Mouse (Mus musculus): ENCODE results near the gene Ntn1.
A peak's percentile ranks its signal among the peaks of the same experiment; 100 is the strongest.

The Ntn1 gene

DNA sequence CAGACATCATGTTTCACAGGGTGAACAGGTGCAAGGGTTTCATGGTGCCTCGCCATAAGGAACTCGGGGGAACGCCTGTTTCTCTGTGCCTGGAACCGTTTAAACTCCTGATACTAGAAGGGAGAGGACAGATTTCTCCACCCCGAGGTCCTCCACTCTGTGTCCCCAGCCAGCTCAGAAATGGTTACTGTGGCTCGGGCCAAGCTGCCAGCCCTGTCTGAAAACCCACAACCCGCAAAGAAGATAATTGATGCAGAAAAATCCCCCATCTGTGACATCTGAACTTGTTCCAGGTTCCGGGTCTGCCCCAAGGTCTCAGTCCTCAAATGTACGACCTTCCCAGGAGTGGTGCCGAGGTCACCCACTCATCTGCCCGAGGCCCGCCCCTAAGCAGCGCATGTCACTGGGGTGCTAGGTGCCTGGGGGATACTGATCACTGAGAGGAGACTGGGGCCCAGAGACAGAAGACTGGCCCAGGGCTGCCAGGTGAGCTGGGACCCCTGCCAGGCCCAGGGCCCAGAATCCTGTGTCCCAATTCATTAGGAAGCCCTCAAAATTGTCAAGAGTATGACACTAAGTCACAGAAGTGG, 68.9 kb downstream of the Ntn1 start:
- no peak for DNase-seq (ENCODE audit: low read depth)

DNA sequence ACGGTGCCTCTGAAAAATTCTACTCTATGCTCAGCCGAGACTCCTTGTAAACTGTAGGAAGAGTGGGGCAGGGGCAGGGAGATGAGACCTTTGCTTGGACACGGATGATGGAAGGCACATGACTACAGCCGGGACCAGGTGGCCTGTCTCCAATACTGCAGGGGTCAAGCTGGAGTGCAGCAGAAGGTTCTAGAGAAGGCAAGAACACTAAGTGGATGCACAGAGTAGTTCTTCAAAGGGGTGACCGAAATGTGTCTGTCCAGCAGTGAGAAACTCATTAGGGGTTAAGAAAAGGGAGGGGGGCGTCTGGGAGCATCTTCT, 69.5 kb downstream of the Ntn1 start:
- no peak for DNase-seq (ENCODE audit: low read depth)

DNA sequence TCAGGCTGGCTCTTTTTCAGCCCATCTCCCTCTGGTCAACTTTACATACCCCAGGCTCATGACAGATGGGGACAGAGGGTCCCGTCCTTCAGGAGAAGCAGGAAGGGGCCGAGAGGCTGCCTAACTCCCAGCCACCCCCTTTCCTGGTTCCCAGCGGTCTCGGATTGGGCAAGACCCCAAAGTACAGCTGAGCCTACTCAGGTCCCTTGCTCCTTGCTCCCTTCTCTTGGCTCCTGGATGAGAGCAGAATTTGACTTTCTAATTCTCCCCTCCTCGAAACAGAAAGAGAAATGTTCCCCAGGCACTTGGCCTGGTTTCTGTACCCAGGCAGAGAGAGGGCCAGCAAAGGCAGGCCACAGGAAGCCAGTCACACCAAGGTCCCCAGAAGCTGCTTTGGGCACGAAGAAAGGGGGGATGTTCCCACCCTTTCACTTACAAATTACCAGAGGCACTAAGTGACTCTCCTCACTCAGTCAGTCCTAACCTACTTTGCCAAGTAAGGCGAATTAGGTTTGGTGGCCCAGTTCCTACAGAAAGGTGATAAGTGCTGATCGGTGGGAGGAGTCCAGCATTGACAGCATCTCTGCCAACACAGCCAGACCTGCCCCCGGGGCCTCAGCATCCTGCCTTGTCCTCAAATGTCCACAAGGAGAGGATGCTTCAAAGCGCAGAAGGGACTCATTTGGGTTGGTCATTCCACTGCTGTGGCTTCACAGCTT, 70.1 kb downstream of the Ntn1 start:
- no peak for DNase-seq (ENCODE audit: low read depth)

DNA sequence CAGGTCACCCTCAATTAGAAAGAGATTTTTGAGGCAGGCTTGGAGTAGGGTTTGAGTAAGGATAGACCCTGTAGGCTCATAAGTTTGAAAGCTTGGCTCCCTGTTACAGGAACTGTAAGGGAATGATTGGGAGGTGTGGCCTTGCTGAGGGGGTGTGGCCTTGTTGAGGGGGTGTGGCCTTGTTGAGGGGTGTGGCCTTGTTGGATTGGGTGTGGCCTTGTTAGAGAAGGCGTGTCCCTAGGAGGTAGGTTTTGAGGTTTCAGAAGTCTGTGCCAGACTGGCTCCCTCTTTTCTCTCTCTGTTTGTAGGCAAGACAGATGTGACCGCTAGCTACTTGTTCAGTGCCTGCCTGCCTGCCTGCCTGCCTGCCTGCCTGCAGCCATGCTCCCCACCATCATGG, 75.8 kb downstream of the Ntn1 start:
- peak; percentile 15 for DNase-seq (ENCODE audit: low read depth)

- DNase-seq (ENCODE audit: low read depth): no peak
Measured at GRCm38 (mm10) chr11:68321417-68321816, 79.2 kb downstream of the Ntn1 start.

GRCm38 (mm10) chr11:68315551-68316130, 85.0 kb downstream of the Ntn1 start:
- DNase-seq (ENCODE audit: low read depth): no peak

- no peak for DNase-seq (ENCODE audit: low read depth)
Measured at GRCm38 (mm10) chr11:68313861-68314260, 86.8 kb downstream of the Ntn1 start.

DNA sequence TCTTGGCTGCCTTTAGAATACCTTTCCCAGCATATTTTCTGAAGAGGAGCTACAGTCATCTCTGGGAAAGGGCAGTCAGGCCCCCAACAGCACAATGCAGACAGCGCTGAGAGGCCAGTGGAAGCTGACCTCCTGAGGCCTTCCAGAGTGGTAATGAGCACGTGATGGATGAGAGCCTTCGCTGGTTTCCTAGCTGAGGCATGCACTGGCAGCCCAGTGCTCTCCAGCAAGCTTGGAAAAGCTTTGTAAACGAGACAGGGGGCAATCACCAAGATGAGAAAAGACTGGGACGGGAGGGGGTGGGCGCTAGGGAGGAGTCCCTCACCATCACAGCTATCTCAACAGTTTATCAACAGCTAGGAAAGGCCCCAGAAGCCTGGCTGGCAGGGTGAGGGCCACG, 87.6 kb downstream of the Ntn1 start:
- no peak for DNase-seq (ENCODE audit: low read depth)

DNA sequence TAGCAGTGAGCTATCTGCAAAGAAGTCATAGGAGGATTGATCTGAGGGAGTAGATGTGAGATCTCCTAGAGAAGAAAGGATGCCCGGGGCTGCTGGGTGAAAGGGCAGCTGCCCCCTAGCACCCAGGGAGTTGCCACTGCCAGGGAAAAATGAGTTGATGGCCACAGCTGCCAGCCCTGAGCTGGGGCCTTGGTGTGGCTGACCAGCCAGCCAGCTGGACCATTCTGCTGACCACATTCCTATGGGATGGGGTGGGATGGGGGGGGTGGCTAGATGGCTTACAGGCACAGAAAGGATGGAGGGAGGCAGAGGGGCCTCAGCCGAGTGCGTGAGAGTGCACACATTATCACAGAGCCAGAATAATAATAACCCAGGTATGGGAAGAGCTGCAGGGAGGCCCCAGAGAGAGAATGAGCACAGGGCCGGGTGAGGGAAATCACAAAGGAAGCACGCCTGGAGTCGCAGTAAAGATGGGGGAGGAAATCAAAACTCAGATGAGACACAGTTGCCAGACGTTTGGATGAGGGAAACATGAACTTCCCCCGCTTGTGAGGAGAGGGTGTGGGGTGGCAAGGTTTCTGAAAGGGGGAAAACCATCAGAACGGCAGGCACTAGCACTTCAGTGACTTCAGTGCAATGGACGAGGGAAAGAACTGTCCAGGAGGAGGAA, 91.6 kb downstream of the Ntn1 start:
- no peak for DNase-seq (ENCODE audit: low read depth)

DNA sequence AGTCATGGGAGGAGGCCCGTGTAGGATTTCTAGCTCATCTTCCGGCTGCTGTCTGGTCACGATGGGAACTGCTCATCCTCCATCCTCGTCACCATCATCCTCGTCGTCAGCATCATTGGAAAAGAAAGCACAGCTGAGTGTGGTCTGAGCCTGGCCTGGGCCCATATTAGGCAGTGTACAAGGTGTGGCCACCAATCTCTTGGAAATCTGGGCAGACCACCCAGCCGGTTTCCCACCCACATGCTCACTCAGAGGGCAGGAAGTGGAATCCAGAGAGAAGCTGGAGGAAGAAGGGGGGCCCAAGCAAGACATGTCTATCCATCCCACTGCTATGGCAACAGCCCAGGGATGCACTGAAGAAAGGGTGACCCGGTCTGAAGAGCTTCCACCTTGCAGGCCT, 94.6 kb downstream of the Ntn1 start:
- DNase-seq (ENCODE audit: low read depth): no peak

- no peak for DNase-seq (ENCODE audit: low read depth)
Measured at GRCm38 (mm10) chr11:68302323-68302722, 98.3 kb downstream of the Ntn1 start.

- DNase-seq (ENCODE audit: low read depth): no peak
Measured at GRCm38 (mm10) chr11:68301660-68302059, 99.0 kb downstream of the Ntn1 start.

DNA sequence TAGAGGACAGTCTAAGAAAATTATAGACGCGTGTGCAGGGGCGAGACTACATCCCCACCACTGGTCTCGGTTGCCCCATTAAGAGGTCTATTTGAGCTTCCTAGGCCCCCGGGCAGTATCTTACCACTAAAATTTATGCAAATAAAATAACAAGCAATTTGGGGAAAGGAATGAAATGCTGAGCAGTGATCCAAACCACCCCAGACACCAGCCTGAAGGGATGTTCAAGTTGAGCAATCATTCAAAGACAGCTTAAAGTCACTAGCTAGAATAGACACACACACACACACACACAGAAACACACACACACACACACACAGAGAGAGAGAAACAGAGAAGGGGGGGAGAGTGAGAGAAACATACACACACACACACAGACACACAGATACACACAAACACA, 105.1 kb downstream of the Ntn1 start:
- no peak for DNase-seq (ENCODE audit: low read depth)

DNA sequence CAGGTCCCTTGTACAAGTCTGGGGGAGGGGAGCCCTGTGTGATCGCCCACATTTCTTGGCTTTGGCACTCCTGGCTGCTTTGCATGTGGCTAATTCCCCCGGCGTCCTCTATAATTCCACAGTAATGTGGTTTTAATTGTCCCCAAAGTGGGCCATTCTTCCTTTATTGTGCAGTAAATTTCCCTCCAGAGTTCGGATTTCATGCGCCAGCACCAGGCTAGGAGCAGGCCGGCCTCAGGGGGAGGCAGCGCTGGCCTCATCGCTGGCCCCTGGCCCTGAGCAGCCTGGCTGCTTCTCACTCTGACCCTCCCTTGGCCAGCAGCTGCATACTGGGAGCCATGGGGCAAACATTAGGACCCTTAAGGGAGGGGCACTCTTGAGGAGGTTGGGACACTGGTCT, 110.0 kb downstream of the Ntn1 start:
- DNase-seq (ENCODE audit: low read depth): no peak

DNA sequence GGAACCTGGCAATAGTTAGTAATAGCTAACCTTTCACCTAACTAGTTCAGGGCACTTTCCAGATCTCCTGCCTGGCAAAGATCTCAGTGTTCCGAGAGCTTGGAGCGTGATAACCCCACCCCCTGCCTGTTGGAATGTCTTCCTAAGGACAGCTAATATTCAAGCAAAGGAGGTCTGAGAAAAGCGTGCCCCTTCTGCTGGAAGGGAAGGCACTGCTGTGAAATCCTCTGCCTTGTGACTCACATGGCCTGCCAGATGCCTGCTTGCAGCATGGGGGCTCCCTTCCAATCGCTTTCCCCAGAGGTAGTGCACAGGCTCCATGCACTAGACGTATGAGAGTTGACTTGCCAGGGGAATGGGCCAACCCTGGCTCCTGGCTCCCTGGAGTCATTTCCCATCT, 113.3 kb downstream of the Ntn1 start:
- no peak for DNase-seq (ENCODE audit: low read depth)

DNA sequence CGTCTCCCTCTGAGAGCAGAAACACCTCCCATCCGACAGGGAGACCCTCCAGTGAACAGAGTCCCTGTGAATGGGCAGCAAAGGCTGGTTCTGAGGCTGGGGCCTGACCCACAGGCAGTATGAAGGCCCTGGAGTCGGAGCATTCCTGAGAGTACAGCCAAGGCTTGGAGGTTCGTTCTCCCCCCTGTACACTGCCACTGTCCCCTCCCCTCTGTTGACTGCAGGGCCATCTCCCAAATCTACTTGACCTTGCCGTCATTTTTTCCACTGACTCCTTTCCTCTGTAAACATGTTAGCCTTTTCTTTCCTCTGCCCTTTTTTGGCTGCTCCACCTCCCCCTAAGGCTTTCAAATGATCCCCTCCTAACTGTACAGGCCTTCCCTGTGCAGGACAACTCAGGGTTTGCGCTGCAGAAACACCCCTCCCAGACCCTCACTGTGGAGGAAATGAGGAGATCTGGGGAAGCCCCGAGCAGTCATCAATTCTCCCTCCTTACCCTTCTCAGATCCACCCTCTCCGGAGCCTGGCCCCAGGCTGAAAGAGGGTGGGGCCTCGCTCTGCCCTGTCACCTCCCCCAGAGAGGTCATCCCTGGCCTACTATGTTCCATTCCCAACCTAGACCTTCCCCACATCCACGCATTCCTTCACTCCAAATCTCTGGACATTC, 114.3 kb downstream of the Ntn1 start:
- DNase-seq (ENCODE audit: low read depth): no peak

- no peak for DNase-seq (ENCODE audit: low read depth)
Measured at GRCm38 (mm10) chr11:68285754-68286141, 114.9 kb downstream of the Ntn1 start.

- no peak for DNase-seq (ENCODE audit: low read depth)
Measured at GRCm38 (mm10) chr11:68280001-68280510, 120.6 kb downstream of the Ntn1 start.

DNA sequence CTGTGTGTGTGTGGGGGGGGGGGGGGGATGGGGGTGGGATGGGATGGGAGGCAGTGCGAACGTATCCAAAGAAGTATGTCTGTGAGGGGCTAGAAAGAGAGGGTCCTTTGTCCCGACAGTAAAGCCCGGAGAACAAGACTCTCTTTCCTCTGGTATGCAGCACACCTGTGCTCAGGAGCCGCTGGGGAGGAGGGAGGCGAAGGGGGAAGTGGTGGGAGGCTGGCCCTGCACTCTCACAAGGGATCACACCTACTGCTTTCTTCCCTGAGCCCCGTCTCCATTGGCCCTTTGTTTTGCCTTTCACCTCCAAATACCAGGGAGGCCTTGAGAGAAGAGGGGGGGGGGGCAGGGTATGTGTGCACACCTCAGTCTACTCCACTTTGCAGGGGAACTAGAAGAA, 123.7 kb downstream of the Ntn1 start:
- DNase-seq (ENCODE audit: low read depth): no peak

- DNase-seq (ENCODE audit: low read depth): no peak
Measured at GRCm38 (mm10) chr11:68274331-68274811, 126.3 kb downstream of the Ntn1 start.

DNA sequence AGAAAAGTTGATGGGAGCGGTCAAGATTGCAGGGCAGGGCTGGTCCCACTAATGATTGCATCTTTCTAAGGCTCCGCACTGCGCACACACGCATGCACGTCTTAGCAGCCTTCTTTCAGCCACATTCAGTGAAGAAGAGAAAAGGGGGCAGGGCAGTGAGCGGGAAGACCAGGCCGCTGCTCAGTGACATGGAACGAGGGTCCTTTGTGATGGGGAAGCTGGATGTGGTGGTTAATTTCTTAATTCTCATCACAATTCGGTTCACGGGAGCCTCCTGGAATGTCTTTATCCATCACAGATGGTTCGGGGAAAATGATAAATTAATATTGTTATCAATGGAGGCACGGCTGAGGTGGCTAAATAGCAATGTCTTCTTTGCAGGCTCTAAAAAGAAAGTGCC, 126.8 kb downstream of the Ntn1 start:
- no peak for DNase-seq (ENCODE audit: low read depth)

- peak; percentile 65 for DNase-seq (ENCODE audit: low read depth)
Measured at GRCm38 (mm10) chr11:68270730-68271467, 129.7 kb downstream of the Ntn1 start.

Measured in induced T-regulatory cell, adult 2 months (primary cell).